Mouse (Mus musculus) embryo, embryonic 11.5 days (tissue): ENCODE data around the gene Sox6.

Experiments used
- DNase-seq: peaks from one replicate; pipeline ENCODE4 v3.0.0-alpha.2; 2012; ENCODE audit warnings: low read depth, low spot score

Gene Sox6

GRCm38 (mm10) chr7:115830938-115831873 is 207.4 kb downstream of the Sox6 start:
- DNase-seq: no peak

- DNase-seq: no peak
These were observed 208.2 kb downstream of the Sox6 start for GRCm38 (mm10) chr7:115830366-115830765.

- no peak for DNase-seq
These were observed 208.8 kb downstream of the Sox6 start for GRCm38 (mm10) chr7:115829756-115830155.

- DNase-seq: no peak
These were observed 209.3 kb downstream of the Sox6 start for GRCm38 (mm10) chr7:115829260-115829659.

- DNase-seq: no peak
These were observed 213.3 kb downstream of the Sox6 start for GRCm38 (mm10) chr7:115825295-115825694.

- no peak for DNase-seq
These were observed 213.9 kb downstream of the Sox6 start for GRCm38 (mm10) chr7:115824621-115825256.

- DNase-seq: no peak
These were observed 219.5 kb downstream of the Sox6 start for GRCm38 (mm10) chr7:115819136-115819535.

GRCm38 (mm10) chr7:115803256-115803655 is 235.3 kb downstream of the Sox6 start:
- no peak for DNase-seq

GRCm38 (mm10) chr7:115794139-115794858 is 244.3 kb downstream of the Sox6 start:
- no peak for DNase-seq

GRCm38 (mm10) chr7:115792841-115793240 is 245.8 kb downstream of the Sox6 start:
- DNase-seq: no peak

- DNase-seq: no peak
These were observed 249.3 kb downstream of the Sox6 start for GRCm38 (mm10) chr7:115789116-115789823.

GRCm38 (mm10) chr7:115783982-115784917 is 254.3 kb downstream of the Sox6 start:
- no peak for DNase-seq

- no peak for DNase-seq
These were observed 258.4 kb downstream of the Sox6 start for GRCm38 (mm10) chr7:115780148-115780547.

GRCm38 (mm10) chr7:115779544-115779943 is 259.1 kb downstream of the Sox6 start:
- no peak for DNase-seq

GRCm38 (mm10) chr7:115776736-115777135 is 261.9 kb downstream of the Sox6 start:
- DNase-seq: no peak

GRCm38 (mm10) chr7:115776324-115776723 is 262.3 kb downstream of the Sox6 start:
- no peak for DNase-seq

- DNase-seq: no peak
These were observed 272.3 kb downstream of the Sox6 start for GRCm38 (mm10) chr7:115766316-115766715.

GRCm38 (mm10) chr7:115763851-115764250 is 274.7 kb downstream of the Sox6 start:
- DNase-seq: no peak

GRCm38 (mm10) chr7:115758172-115758571 is 280.4 kb downstream of the Sox6 start:
- DNase-seq: no peak

- DNase-seq: no peak
These were observed 283.3 kb downstream of the Sox6 start for GRCm38 (mm10) chr7:115755272-115755671.
